Mouse (Mus musculus) adrenal gland, postnatal 36 days (tissue): ENCODE data around the gene Arhgef28. TPM values are rescaled to one million over a fixed set of nuclear protein-coding genes. Genes with fewer than 3 reads are reported as not detected.
"Not testable (repeated sequence)": the region's sequence is repeated elsewhere in the genome, so short reads cannot be mapped to it uniquely, and the experiment has no call there.

Experiments used
- DNase-seq, 2 experiments: peaks; one replicate each; pipeline ENCODE4 v3.0.0; 2021; ENCODE audit warnings: mixed read lengths in 1 of 2
- total RNA-seq, 2 experiments: library from RNA; stranded (reverse); gene quantifications; 2 replicates each; pipeline ENCODE4 v1.2.3; 2021

The Arhgef28 gene
- total RNA-seq, 2 experiments from 2014 or later, result 13.7 to 19.4 TPM

DNA sequence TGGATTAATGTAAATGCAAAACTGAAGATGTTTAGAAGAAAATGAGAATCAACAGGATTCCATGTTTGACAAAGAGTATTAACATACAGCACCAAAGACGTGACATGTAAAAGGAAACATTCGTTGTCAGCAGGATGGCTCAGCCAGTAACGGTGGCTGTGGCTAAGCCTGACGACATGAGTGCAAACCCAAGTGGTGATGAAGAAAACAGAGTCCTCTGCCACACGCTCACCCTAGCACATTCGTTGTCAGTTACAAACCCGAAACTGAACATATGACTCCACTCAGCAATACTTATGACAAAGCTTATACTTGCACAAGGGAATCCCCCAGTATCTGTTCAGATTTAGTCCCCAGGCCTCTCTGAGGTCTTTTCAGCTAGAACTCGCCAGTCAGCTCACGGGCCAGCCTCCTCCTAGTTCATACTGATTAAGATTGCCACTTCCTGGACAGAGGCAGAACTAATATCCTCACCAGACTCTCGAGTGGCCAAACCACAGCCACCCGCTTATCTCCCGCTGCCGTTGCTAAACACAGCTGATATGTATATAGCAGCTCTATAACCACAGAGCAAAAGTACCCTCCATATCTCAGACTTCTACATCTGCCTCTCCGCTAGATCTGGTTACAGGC lies 82.0 kb downstream of the Arhgef28 start:
- no peak for DNase-seq

- DNase-seq, result no peak
These were observed 83.5 kb downstream of the Arhgef28 start for GRCm38 (mm10) chr13:98122766-98123165.

GRCm38 (mm10) chr13:98121993-98122392 lies 84.2 kb downstream of the Arhgef28 start:
- no peak for DNase-seq

- no peak for DNase-seq
These were observed 85.1 kb downstream of the Arhgef28 start for GRCm38 (mm10) chr13:98121124-98121470.

- DNase-seq, result no peak
These were observed 85.7 kb downstream of the Arhgef28 start for GRCm38 (mm10) chr13:98120356-98121123.

DNA sequence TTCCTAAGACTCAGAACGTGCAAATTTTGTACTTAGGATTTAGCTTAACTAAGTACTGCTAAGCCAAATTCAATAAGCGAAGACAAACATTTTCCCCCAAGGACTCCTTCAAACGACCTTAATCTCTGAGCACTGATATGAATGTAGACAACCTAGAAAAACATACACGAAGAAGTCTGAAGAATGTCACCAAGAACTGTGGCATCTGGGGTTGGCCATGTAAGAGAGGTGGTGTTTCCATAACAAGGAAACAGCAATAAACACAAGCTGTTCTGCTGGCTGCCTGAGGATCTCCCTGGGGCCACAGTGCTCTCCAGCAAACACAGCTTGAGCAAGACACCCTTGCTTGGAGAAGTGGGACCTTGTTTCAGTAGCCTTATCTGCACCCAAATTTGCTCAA lies 87.9 kb downstream of the Arhgef28 start:
- no peak for DNase-seq

- no peak for DNase-seq
These were observed 88.5 kb downstream of the Arhgef28 start for GRCm38 (mm10) chr13:98117566-98118254.

GRCm38 (mm10) chr13:98115650-98116049 lies 90.6 kb downstream of the Arhgef28 start:
- DNase-seq, result no peak

GRCm38 (mm10) chr13:98115051-98115450 lies 91.2 kb downstream of the Arhgef28 start:
- no peak for DNase-seq

DNA sequence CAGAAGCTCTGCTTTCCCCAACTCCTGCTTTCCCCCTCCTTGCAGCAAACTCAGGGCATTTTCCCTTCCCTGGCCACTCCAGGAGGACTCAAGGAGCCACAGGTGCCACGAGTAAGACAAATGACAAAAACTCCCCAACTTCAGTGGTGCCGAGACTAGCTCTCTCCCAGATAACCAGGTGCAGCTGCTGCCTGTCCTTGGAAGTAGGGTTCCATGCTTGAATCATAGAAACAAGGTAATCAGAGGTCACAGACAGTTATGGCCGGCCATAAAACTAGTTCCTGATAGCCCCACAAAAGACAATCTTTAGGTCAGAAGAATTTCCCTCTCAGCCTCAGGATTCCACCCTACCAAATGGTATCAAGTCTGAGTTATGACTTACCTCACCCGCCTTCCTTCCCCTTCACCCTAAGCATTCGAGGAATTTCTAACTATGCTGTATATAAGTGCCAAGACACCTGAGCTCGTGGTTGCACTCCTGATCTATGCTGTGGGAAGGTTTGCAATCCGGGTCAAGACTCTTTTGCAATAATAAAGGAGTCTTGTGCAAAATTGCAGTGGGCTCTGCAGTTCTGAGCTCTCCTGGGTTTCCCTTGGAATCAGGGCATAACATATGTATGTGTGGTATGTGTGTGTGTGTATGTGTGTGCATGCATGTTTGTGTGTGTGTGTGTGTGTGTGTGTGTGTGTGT lies 93.3 kb downstream of the Arhgef28 start:
- DNase-seq, result no peak

DNA sequence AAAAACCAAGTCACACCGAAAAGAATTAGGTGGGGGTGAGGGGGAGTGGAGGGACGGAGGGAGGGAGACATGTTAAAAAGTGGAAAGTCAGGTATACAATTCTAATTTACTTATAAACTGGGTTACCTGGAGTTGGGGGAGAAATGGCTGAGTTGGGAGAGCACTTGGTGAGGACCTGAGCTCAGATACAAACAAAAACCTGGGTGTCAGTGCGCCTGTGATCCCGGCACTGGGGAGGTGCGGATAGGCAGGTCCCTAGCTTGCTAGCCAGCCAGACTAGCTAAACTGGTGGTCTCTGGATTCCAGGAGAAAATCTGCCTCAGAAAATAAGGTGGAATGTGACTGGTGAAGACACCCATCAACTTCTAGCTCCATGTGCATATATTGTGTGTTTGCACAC lies 94.7 kb downstream of the Arhgef28 start:
- no peak for DNase-seq

- DNase-seq, result no peak
These were observed 95.2 kb downstream of the Arhgef28 start for GRCm38 (mm10) chr13:98111021-98111420.

- not testable (repeated sequence) for DNase-seq
These were observed 97.8 kb downstream of the Arhgef28 start for GRCm38 (mm10) chr13:98108481-98108880.

GRCm38 (mm10) chr13:98107621-98108020 lies 98.6 kb downstream of the Arhgef28 start:
- no peak for DNase-seq

DNA sequence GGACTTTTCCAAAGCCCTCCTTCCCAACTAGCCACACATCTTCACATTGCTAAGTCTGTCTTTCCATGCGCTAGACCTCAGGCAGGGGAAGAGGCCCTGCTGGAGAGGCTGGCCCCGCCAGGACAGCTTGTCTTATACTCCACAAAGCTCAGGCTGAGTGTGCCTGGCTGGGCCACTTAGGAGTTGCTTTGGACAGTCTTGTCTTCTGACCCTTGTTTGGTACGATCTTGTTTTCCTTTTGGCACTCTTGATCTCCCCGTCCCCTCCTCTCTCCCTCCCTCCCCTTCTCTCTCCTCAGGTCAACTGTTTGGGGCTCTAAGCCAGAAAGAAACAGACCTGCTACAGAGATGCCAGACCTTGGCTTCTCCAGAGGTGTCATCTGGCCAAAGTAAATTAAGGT lies 110.3 kb downstream of the Arhgef28 start:
- no peak for DNase-seq

GRCm38 (mm10) chr13:98094332-98094731 lies 111.9 kb downstream of the Arhgef28 start:
- DNase-seq, result no peak

DNA sequence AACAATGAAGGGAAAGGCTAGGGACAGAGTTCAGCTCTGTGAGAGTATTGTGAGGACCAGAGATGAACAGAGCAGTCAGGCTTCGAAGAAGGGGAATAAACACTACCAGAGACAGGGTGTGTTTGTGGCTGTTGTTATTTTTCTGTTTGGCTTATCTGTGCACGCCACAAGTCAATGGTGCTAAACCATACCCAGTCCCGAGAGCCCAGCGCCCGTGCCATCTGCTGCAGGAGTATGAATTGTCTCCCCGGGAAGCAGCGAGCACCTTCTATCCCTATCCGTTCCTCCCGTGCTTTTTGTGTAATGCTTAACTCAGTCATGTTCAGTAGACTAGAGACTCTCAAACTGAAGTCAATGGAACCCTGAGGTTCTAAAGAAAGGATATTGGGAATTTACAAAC lies 112.8 kb downstream of the Arhgef28 start:
- no peak for DNase-seq

DNA sequence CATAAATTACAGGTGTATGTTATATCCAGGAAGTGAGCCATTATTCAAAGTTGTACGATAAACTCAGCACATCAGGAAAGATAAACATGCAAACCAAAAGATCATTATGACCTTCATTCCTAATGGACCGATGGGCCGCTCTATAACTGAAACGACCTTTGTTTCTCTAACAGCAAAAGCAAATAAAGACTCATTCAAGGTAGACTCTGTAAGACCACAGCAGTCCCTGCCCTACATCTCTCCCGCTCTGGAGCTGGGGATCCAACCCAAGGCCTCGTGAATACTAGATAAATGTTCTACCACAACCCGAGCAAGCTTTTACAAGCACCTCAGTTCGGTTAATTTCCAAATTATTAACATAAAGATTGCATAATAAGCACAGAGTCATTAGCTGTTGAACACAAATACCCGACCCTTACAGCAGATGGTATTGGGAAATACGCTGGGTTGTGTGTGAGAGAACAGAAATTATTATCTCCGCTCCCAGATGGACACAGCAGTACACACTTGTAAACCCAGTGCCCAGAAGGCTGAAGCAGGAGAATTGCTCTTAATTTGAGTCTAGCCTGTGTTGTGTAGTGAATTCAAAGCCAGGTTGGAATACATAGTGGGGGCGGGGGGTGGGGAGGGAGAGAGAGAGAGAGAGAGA lies 113.8 kb downstream of the Arhgef28 start:
- DNase-seq, result no peak

DNA sequence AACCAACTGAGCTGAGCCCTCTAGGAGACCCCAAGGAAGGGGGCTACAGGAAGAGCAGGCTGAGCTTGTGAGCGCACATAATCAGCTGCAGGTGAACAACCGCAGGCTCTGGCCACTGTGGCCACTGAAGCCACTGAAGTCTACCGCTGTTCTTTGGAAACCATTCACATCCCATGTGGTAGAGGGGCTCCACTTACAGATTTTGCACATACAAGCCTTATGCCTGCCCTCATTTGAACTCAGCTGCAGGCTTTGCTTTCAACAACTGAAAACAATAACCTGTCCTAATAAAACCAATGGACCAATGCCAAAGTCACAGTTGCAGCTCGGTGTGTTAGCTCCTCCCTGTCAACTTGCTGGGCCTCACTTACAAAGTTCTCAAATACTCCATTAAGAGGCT lies 126.6 kb downstream of the Arhgef28 start:
- no peak for DNase-seq

GRCm38 (mm10) chr13:98078251-98078650 lies 128.0 kb downstream of the Arhgef28 start:
- DNase-seq, result no peak

DNA sequence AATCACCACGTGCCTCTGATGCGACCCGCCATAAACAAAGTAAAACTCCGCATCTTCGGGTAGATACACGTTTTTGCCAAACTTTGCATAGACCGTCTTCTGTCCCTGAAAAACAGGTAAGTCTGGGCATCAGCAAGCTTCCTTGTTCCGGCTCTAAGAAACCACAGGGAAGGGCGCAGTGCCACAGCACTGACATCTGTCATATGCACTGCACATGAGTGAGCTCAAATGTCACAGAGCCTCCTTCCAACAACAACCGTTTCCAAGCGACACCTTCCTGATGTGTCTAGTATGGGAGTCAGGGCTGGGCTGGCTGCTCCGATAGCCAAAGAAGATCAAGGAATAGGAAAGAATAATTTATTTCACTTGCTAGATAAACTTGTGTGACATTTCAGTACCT lies 129.0 kb downstream of the Arhgef28 start:
- DNase-seq, result no peak

- DNase-seq, result peak; percentile 42 to 52
These were observed 131.4 kb downstream of the Arhgef28 start for GRCm38 (mm10) chr13:98074871-98075270.
